Mouse (Mus musculus) forebrain, embryonic 11.5 days (tissue): ENCODE data around the gene 1700025G04Rik. TPM values are rescaled to one million over a fixed set of nuclear protein-coding genes. Genes with fewer than 3 reads are reported as not detected.

Experiments used
- ATAC-seq: fragments of 200-750 bp; cut with Nextera tagmentation; replicated peaks from 2 replicates; pipeline ENCODE4 v1.8.0; 2017; ENCODE audit warnings: moderate TSS enrichment; ENCODE audit not compliant: low FRiP score
- DNase-seq: peaks from one replicate; pipeline ENCODE4 v3.0.0-alpha.2; 2017; ENCODE audit warnings: low spot score
- H3K27ac ChIP-seq: fragments of 300-500 bp; sonication (generic); 2 replicates; pipeline ENCODE4 v1.5.1; 2014; ENCODE audit warnings: low read depth, low read length
- H3K27me3 ChIP-seq: fragments of 300-500 bp; sonication (generic); 2 replicates; pipeline ENCODE4 v1.6.1; 2014; ENCODE audit warnings: mild to moderate bottlenecking, low read length, mixed read lengths; ENCODE audit not compliant: control insufficient read depth, insufficient read depth
- H3K36me3 ChIP-seq: fragments of 300-500 bp; sonication (generic); 2 replicates; pipeline ENCODE4 v1.6.1; 2014; ENCODE audit warnings: mild to moderate bottlenecking, low read length, moderate library complexity, mixed read lengths; ENCODE audit not compliant: control insufficient read depth, insufficient read depth
- H3K4me1 ChIP-seq: fragments of 300-500 bp; sonication (generic); replicated peaks from 2 replicates; pipeline ENCODE4 v1.6.1; 2014; ENCODE audit warnings: low read length, mixed read lengths; ENCODE audit not compliant: control insufficient read depth, insufficient read depth
- H3K4me2 ChIP-seq: fragments of 300-500 bp; sonication (generic); 2 replicates; pipeline ENCODE4 v1.6.1; 2014; ENCODE audit warnings: low read depth, mild to moderate bottlenecking, low read length, moderate library complexity, mixed read lengths; ENCODE audit not compliant: severe bottlenecking
- H3K4me3 ChIP-seq: fragments of 300-500 bp; sonication (generic); 2 replicates; pipeline ENCODE4 v1.5.1; 2014; ENCODE audit warnings: low read depth, low read length
- H3K9ac ChIP-seq: fragments of 300-500 bp; sonication (generic); 2 replicates; pipeline ENCODE4 v1.6.1; 2014; ENCODE audit warnings: low read length
- H3K9me3 ChIP-seq: fragments of 300-500 bp; sonication (generic); 2 replicates; pipeline ENCODE4 v1.6.1; 2016; ENCODE audit warnings: low read length, mixed read lengths; ENCODE audit not compliant: control insufficient read depth
- WGBS: fragments of 180-500 bp; shearing (Covaris S2); extraction: QIAGEN DNeasy Blood & Tissue Kit; methylation state at CpG from one replicate; pipeline ENCODE4 v1.1.7; 2014; 5-methylcytosine and 5-hydroxymethylcytosine counted together
- polyA plus RNA-seq: library from polyadenylated mRNA; unstranded; fragments of >200 nt; fragmentation: Nextera tagmentation; extraction: Ambion mirVana; gene quantifications from 2 replicates; pipeline ENCODE4 v1.2.1, GENCODE M21; 2014

1700025G04Rik gene
- polyA plus RNA-seq, 1 experiment from 2014 or later, result 25.6 TPM

- no peak overlapping the region for H3K27ac ChIP-seq
- H3K9ac ChIP-seq, result no peak overlapping the region
- no peaks in the 10 kb centered on the region for H3K36me3 ChIP-seq
- ATAC-seq, result no peak
- WGBS, result 91% methylated on average over 4 of the region's 4 CpGs
- H3K27me3 ChIP-seq, result no peaks in the 10 kb centered on the region
- no peak for DNase-seq
- no peak overlapping the region for H3K4me2 ChIP-seq
- H3K4me3 ChIP-seq, result no peak overlapping the region
- H3K9me3 ChIP-seq, result no peaks in the 10 kb centered on the region
- no peaks in the 10 kb centered on the region; the same call in 1 of the 2 replicates for H3K4me1 ChIP-seq
These were observed 194.5 kb downstream of the 1700025G04Rik start for GRCm38 (mm10) chr1:151895406-151895805.

- no peaks in the 10 kb centered on the region for H3K9me3 ChIP-seq
- no peaks in the 10 kb centered on the region; the same call in 1 of the 2 replicates for H3K4me1 ChIP-seq
- ATAC-seq (no peak), DNase-seq (no peak)
- no peak overlapping the region for H3K9ac ChIP-seq
- no peak overlapping the region for H3K4me2 ChIP-seq
- H3K27ac ChIP-seq, result no peak overlapping the region
- no peak overlapping the region for H3K4me3 ChIP-seq
- no peaks in the 10 kb centered on the region for H3K36me3 ChIP-seq
- no peaks in the 10 kb centered on the region for H3K27me3 ChIP-seq
- 91% methylated on average over 5 of the region's 5 CpGs for WGBS
These were observed 195.9 kb downstream of the 1700025G04Rik start for GRCm38 (mm10) chr1:151893976-151894375.

GRCm38 (mm10) chr1:151892008-151892407, 197.9 kb downstream of the 1700025G04Rik start:
- ATAC-seq (no peak), DNase-seq (no peak)
- Histone ChIP-seq H3K27me3 (no peaks in the 10 kb centered on the region), H3K9me3 (no peaks in the 10 kb centered on the region), H3K27ac (no peak overlapping the region), H3K4me2 (no peak overlapping the region), H3K4me3 (no peak overlapping the region), H3K4me1 (no peaks in the 10 kb centered on the region; the same call in 1 of the 2 replicates), H3K9ac (no peak overlapping the region), H3K36me3 (no peaks in the 10 kb centered on the region)
- WGBS, result 89% methylated on average over 5 of the region's 5 CpGs

- no peaks in the 10 kb centered on the region for H3K36me3 ChIP-seq
- no peak overlapping the region for H3K9ac ChIP-seq
- H3K4me3 ChIP-seq, result no peak overlapping the region
- H3K4me1 ChIP-seq, result no peaks in the 10 kb centered on the region; the same call in 1 of the 2 replicates
- no peaks in the 10 kb centered on the region for H3K27me3 ChIP-seq
- H3K4me2 ChIP-seq, result no peak overlapping the region
- ATAC-seq (no peak), DNase-seq (no peak)
- H3K9me3 ChIP-seq, result no peaks in the 10 kb centered on the region
- 90% methylated on average over 9 of the region's 9 CpGs for WGBS
- H3K27ac ChIP-seq, result no peak overlapping the region
These were observed 198.7 kb downstream of the 1700025G04Rik start for GRCm38 (mm10) chr1:151891194-151891593.

GRCm38 (mm10) chr1:151890041-151890621, 199.8 kb downstream of the 1700025G04Rik start:
- H3K27me3 ChIP-seq, result no peaks in the 10 kb centered on the region
- H3K9ac ChIP-seq, result no peak overlapping the region
- H3K9me3 ChIP-seq, result no peaks in the 10 kb centered on the region
- no peak overlapping the region for H3K4me3 ChIP-seq
- ATAC-seq (peak; percentile 46), DNase-seq (peak; percentile 59)
- no peaks in the 10 kb centered on the region for H3K36me3 ChIP-seq
- 67% methylated on average over 14 of the region's 14 CpGs for WGBS
- H3K27ac ChIP-seq, result no peak overlapping the region
- no peak overlapping the region for H3K4me2 ChIP-seq
- H3K4me1 ChIP-seq, result no peaks in the 10 kb centered on the region; the same call in 1 of the 2 replicates

GRCm38 (mm10) chr1:151887631-151888030, 202.3 kb downstream of the 1700025G04Rik start:
- 79% methylated on average over 5 of the region's 5 CpGs for WGBS
- Histone ChIP-seq H3K4me1 (no peaks in the 10 kb centered on the region; the same call in 1 of the 2 replicates), H3K4me3 (no peak overlapping the region), H3K27ac (no peak overlapping the region), H3K36me3 (no peaks in the 10 kb centered on the region), H3K9ac (no peak overlapping the region), H3K9me3 (no peaks in the 10 kb centered on the region), H3K27me3 (no peaks in the 10 kb centered on the region), H3K4me2 (no peak overlapping the region)
- ATAC-seq (no peak), DNase-seq (no peak)

- ATAC-seq (no peak), DNase-seq (no peak)
- 94% methylated on average over 10 of the region's 10 CpGs for WGBS
- Histone ChIP-seq H3K27ac (no peak overlapping the region), H3K4me2 (no peak overlapping the region), H3K27me3 (no peaks in the 10 kb centered on the region), H3K9ac (no peak overlapping the region), H3K4me1 (no peaks in the 10 kb centered on the region; the same call in 1 of the 2 replicates), H3K36me3 (no peaks in the 10 kb centered on the region), H3K9me3 (no peaks in the 10 kb centered on the region), H3K4me3 (no peak overlapping the region)
These were observed 202.8 kb downstream of the 1700025G04Rik start for GRCm38 (mm10) chr1:151887126-151887525.

GRCm38 (mm10) chr1:151886171-151886570, 203.8 kb downstream of the 1700025G04Rik start:
- Histone ChIP-seq H3K4me2 (no peak overlapping the region), H3K9me3 (no peaks in the 10 kb centered on the region), H3K9ac (no peak overlapping the region), H3K4me1 (no peaks in the 10 kb centered on the region; the same call in 1 of the 2 replicates), H3K27ac (no peak overlapping the region), H3K27me3 (no peaks in the 10 kb centered on the region), H3K4me3 (no peak overlapping the region), H3K36me3 (no peaks in the 10 kb centered on the region)
- WGBS, result 87% methylated on average over 2 of the region's 2 CpGs
- DNase-seq, result no peak
- ATAC-seq, result no peak

- H3K4me3 ChIP-seq, result no peak overlapping the region
- H3K27ac ChIP-seq, result no peak overlapping the region
- ATAC-seq, result no peak
- no peaks in the 10 kb centered on the region for H3K36me3 ChIP-seq
- no peak overlapping the region for H3K4me2 ChIP-seq
- H3K9ac ChIP-seq, result no peak overlapping the region
- DNase-seq, result peak; percentile 33
- H3K27me3 ChIP-seq, result peaks cover 2% of the 10 kb centered on the region; the same call in 1 of the 2 replicates
- peaks cover 3% of the 10 kb centered on the region; the same call in 1 of the 2 replicates for H3K4me1 ChIP-seq
- H3K9me3 ChIP-seq, result no peaks in the 10 kb centered on the region
- WGBS, result 55% methylated on average over 1 of the region's 1 CpGs
These were observed 208.7 kb downstream of the 1700025G04Rik start for GRCm38 (mm10) chr1:151881253-151881652.
